Mouse (Mus musculus) cerebellum, adult 2 months (tissue): ENCODE measurements around the gene Aoc3. TPM values are rescaled to one million over a fixed set of nuclear protein-coding genes. Genes with fewer than 3 reads are reported as not detected.

Experiments used
- DNase-seq, 2 experiments: peaks; one replicate each; pipeline ENCODE4 v3.0.0; 2021
- H3K27ac ChIP-seq: fragments of 200-500 bp; 2 replicates; pipeline ENCODE4 v1.5.1; 2012; ENCODE audit warnings: low read length, control low read depth, inconsistent platforms; ENCODE audit not compliant: insufficient read depth
- H3K27me3 ChIP-seq: fragments of 200-500 bp; 2 replicates; pipeline ENCODE4 v1.6.1; 2012; ENCODE audit warnings: inconsistent platforms, mild to moderate bottlenecking, low read length, moderate library complexity; ENCODE audit not compliant: control insufficient read depth, insufficient read depth
- H3K4me1 ChIP-seq: fragments of 200-500 bp; 2 replicates; pipeline ENCODE4 v1.6.1; 2011; ENCODE audit warnings: low read length; ENCODE audit not compliant: control insufficient read depth, insufficient read depth
- H3K4me3 ChIP-seq: fragments of 200-500 bp; replicated peaks from 2 replicates; pipeline ENCODE3; 2011; ENCODE audit warnings: mild to moderate bottlenecking, low read depth, low read length, control low read depth; ENCODE audit not compliant: insufficient read depth
- CTCF ChIP-seq: fragments of 200-500 bp; IDR thresholded peaks from 2 replicates; pipeline ENCODE4 v1.5.1; 2011; ENCODE audit warnings: low read depth, mild to moderate bottlenecking, control low read depth, low read length, moderate library complexity, borderline replicate concordance; ENCODE audit not compliant: insufficient read depth
- POLR2A ChIP-seq: fragments of 200-500 bp; IDR thresholded peaks from 2 replicates; pipeline ENCODE4 v1.6.1; 2011; ENCODE audit warnings: low read length, control low read depth, borderline replicate concordance; ENCODE audit not compliant: insufficient read depth
- WGBS: fragments of 180-500 bp; shearing (Covaris S2); methylation state at CpG from one replicate; pipeline ENCODE4 v1.1.7; 2018; 5-methylcytosine and 5-hydroxymethylcytosine counted together
- polyA plus RNA-seq: library from polyadenylated mRNA; depleted of rRNA; stranded (reverse); fragments of >200 nt; gene quantifications from 2 replicates; pipeline ENCODE4 v1.2.3, GENCODE M21; 2012

The Aoc3 gene
- polyA plus RNA-seq, 1 experiment, result 0.75 TPM

DNA sequence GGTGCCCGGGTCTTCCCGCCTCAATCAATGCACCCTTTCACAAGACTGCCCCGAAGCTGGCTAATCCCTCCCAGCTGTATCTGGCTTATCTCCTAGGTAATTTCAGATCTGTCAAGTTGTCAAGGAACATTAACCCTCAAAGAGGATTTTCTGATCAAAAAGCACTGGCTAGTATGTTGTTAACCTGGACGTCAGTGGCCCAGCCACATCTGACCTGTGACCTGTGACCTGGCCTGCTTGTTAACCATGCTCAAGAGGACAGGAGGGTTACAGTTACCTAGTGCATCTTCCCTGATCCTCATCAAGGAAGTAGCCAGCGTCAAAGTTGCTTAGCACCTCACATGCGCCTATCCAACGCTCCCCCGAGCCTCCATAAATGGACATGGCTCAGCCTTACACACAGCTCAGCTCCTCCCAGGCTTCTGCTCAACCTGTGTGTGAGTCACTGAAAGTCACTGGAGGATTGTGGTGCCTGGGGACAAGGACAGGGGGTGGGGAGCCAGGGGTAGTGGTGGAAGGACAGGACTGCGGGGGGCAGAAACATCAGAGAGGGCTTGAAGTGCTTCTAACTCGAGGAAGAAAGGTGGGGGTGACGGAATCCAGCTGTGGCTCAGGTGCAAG, 20.8 kb downstream of the Aoc3 start:
- no peak overlapping the region for H3K27ac ChIP-seq
- no peak for TF ChIP-seq CTCF
- no peak for TF ChIP-seq POLR2A
- DNase-seq, result no peak
- no peaks in the 10 kb centered on the region for H3K27me3 ChIP-seq
- H3K4me3 ChIP-seq, result no peak overlapping the region
- no peaks in the 10 kb centered on the region for H3K4me1 ChIP-seq
- WGBS, result 73% methylated on average over 11 of the region's 11 CpGs

DNA sequence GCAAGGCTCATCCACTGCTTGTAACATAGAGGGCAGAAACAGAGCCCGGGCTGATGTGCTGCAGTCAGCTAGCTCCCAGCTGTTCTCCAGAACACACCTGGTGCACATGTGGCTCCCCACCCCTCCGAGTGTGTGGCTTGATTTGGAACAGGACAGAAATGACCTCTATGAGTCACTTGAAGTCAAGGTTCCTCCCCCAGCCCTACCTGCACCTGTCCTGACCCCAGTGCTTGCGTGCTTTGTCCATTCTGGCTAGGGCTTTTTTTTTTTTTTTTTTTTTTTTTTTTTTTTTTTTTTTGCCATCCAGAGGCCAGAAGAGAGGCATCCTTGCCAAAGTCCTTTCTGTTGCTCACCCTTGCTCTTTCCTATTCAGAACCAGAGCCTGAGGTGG, 21.3 kb downstream of the Aoc3 start:
- DNase-seq, result no peak
- H3K4me3 ChIP-seq, result no peak overlapping the region
- H3K27ac ChIP-seq, result no peak overlapping the region
- H3K4me1 ChIP-seq, result no peaks in the 10 kb centered on the region
- TF ChIP-seq CTCF, result no peak
- TF ChIP-seq POLR2A, result no peak
- no peaks in the 10 kb centered on the region for H3K27me3 ChIP-seq
- 75% methylated on average over 3 of the region's 3 CpGs for WGBS

GRCm38 (mm10) chr11:101353436-101353835, 23.0 kb downstream of the Aoc3 start:
- TF ChIP-seq POLR2A (no peak), CTCF (no peak)
- DNase-seq, result no peak
- 81% methylated on average over 12 of the region's 12 CpGs for WGBS
- Histone ChIP-seq H3K4me1 (no peaks in the 10 kb centered on the region), H3K4me3 (no peak overlapping the region), H3K27ac (no peak overlapping the region), H3K27me3 (no peaks in the 10 kb centered on the region)

DNA sequence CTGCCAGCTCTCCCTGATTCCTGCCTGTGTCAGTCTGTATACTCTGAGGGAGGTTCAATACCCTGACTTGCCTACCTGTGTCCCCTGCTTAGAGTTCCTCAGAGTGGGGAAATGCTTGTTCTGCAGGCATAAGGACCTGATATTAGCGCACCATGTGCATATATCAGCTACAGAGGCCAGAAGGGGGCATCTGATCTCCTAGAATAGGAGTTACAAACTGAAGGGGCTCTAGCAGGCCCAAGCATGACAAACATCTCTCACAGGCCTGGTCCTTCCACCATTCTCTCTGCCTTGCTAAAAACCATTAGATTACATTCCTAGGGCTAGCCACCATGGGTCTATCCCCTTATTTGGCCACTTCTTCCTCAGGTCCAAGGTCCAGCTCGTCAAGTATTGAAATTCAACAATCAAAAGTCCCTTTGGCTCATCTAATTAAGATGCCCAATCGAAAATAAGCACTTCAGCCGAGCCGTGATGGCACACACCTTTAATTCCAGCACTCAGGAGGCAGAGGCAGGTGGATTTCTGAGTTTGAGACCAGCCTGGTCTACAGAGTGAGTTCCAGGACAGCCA, 24.1 kb downstream of the Aoc3 start:
- Histone ChIP-seq H3K27ac (no peak overlapping the region), H3K27me3 (no peaks in the 10 kb centered on the region), H3K4me3 (no peak overlapping the region), H3K4me1 (no peaks in the 10 kb centered on the region)
- no peak for DNase-seq
- no peak for TF ChIP-seq POLR2A
- TF ChIP-seq CTCF, result no peak
- 77% methylated on average over 5 of the region's 5 CpGs for WGBS

DNA sequence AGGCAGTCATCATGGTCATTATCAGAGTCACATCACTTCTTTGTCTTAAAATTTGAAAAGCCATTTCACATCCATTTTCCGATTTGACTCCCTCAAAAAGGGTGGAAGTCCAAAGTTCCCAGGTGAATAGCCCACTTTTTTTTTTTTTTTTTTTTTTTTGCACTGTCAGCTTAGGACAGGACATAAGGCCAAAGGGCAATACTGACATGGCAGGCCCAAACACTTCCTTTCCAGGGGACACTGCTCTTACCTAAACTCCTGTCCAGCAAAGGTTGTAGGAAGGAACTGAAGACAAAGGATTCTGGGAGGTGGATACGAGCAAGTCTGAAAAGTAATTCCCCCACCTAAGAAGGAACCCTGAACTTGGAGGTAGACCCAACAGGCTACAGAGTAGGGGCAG, 25.5 kb downstream of the Aoc3 start:
- H3K27ac ChIP-seq, result no peak overlapping the region
- H3K27me3 ChIP-seq, result no peaks in the 10 kb centered on the region
- no peaks in the 10 kb centered on the region for H3K4me1 ChIP-seq
- TF ChIP-seq CTCF (no peak), POLR2A (no peak)
- no peak for DNase-seq
- 87% methylated on average over 2 of the region's 2 CpGs for WGBS
- H3K4me3 ChIP-seq, result no peak overlapping the region

- 77% methylated on average over 3 of the region's 3 CpGs for WGBS
- no peak overlapping the region for H3K27ac ChIP-seq
- no peak for TF ChIP-seq POLR2A
- TF ChIP-seq CTCF, result no peak
- H3K4me3 ChIP-seq, result no peak overlapping the region
- H3K4me1 ChIP-seq, result no peaks in the 10 kb centered on the region
- no peaks in the 10 kb centered on the region for H3K27me3 ChIP-seq
- no peak for DNase-seq
Measured at GRCm38 (mm10) chr11:101357505-101358182, 27.2 kb downstream of the Aoc3 start.

- no peaks in the 10 kb centered on the region for H3K4me1 ChIP-seq
- TF ChIP-seq POLR2A (no peak), CTCF (no peak)
- DNase-seq, result no peak
- H3K27ac ChIP-seq, result no peak overlapping the region
- H3K27me3 ChIP-seq, result no peaks in the 10 kb centered on the region
- WGBS, result 73% methylated on average over 9 of the region's 9 CpGs
- H3K4me3 ChIP-seq, result no peak overlapping the region
Measured at GRCm38 (mm10) chr11:101359776-101360175, 29.4 kb downstream of the Aoc3 start.

GRCm38 (mm10) chr11:101360651-101361113, 30.3 kb downstream of the Aoc3 start:
- H3K27ac ChIP-seq, result no peak overlapping the region
- no peaks in the 10 kb centered on the region for H3K27me3 ChIP-seq
- DNase-seq, result no peak
- WGBS, result 60% methylated on average over 3 of the region's 3 CpGs
- no peaks in the 10 kb centered on the region for H3K4me1 ChIP-seq
- no peak for TF ChIP-seq POLR2A
- no peak for TF ChIP-seq CTCF
- no peak overlapping the region for H3K4me3 ChIP-seq
